Mouse (Mus musculus): ENCODE measurements around the gene Ell. TPM values are rescaled to one million over a fixed set of nuclear protein-coding genes. Genes with fewer than 3 reads are reported as not detected.

The Ell gene
- total RNA-seq, 2 experiments from 2014 or later = 15.1 to 17.7 TPM

DNA sequence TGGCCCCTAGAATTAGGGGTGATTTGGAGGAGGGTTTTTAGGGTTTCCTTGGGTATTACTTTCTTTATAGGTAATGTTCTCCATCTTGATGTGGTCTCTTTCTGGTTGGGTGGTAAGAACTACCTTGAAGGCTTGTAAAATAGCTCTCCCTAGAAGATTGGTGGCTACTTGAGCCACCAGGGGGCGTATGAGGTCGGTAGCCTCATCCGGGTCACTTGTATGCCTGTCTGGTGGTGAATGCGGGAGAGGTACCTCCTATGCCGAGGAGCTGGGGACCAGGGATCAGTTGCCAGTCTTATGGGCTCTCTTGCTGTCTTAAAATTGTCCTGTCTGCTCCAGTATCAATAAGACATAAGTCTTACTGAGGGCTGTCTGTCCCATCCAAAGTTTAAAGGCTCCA, 85.8 kb downstream of the Ell start:
- intact Hi-C loops (cut with DNase I) = no loop called here
- DNase-seq (ENCODE audit: low spot score in 2 of 2) = no peak

DNA sequence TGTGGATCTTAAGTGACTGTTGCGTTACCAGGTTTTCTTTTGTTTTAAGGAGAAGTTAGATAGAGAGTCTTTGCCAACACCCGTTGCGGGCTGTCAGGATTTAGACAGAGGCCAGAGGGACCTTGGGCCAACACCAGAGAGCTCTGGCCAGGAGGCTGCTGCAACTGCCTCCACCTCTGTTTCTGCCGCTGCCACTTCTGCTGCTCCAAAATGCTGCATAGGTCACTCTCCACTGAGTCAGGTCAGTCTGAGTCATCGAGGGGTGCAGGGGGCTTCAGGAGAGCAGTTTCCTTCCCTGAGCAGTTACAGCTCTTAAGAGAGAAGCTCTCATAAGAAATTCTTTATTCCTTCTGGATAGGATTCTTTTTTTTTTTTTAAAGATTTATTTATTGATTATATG, 87.8 kb downstream of the Ell start:
- intact Hi-C loops (cut with DNase I) = no loop called here
- DNase-seq (ENCODE audit: low spot score in 2 of 2) = no peak

DNA sequence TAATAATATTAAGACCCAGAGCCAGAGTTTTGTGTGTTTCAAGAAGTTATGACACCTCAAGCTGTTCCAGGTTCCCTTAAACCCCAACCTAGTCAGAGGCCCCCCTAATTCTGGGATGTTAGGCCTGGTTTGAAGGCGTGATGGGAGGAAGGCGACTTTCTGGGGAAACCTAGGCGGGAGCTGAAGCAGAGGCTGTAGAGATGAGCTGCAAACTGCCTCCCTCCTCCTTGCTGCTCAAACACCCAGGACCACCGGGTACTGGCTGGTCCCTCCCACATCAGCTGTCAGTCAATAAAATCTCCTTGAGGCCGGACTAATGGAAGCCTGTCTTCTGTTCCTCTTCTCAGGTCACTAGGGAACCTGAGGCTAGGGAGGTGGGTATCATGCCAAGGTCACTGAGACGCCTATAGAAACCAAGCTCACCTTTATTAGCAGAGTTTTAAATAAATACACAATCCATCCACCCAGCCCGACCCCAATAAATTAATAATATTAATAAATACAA, 89.8 kb downstream of the Ell start:
- DNase-seq (ENCODE audit: low spot score in 2 of 2) = no peak
- intact Hi-C loops (cut with DNase I) = no loop called here

DNA sequence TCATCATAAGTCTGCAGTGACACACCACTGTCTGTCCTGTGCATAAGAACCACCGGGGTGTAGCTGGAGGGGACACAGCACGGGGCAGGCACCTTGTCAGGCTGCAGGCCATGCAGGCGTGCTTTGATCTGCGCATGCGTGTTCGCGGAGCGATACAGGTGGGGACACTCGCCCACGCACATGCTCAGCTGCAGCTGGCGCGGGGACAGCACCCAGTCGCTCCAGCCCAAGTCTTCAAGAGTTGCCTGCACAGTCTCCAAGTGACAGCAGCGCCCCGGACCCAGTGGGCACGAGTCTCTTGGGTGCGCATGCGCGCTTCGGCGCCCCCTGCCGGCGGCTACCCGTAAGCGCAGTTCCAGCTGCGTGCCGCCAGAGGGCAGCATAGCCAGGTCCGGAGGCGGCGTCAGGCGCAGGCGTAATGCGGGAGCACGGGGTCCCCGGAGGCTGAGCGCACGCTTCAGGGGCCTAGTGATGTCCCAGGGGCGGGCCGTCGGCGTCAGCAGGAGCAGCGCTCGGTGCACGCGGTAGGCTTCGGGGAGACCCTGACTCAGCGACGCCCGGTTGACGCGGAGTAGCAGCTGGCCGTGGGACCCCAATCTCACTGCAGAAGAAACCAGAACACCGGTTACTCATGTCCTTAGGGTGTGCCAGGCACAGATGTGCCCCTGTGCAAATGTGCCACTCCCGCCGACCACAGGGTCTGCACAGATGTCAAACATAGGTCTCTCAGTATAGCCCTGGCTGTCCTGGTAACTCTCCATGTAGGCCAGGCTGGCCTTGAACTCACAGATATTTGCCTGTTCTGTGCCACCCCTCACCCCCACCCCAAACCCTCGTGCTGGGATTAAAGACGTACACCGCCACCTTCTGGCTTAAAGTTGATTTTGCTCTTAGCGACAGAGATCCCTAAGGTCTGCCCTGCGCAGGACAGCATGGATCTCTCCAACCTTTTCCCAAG, 90.6 kb downstream of the Ell start:
- intact Hi-C loops (cut with DNase I) = loop anchor here (5.0 kb wide), 1 partner anchor 72 kb away; the partner anchor contains the start of gene Iqcn
- peak; percentile 93 to 94 for DNase-seq (ENCODE audit: low spot score in 2 of 2)

DNA sequence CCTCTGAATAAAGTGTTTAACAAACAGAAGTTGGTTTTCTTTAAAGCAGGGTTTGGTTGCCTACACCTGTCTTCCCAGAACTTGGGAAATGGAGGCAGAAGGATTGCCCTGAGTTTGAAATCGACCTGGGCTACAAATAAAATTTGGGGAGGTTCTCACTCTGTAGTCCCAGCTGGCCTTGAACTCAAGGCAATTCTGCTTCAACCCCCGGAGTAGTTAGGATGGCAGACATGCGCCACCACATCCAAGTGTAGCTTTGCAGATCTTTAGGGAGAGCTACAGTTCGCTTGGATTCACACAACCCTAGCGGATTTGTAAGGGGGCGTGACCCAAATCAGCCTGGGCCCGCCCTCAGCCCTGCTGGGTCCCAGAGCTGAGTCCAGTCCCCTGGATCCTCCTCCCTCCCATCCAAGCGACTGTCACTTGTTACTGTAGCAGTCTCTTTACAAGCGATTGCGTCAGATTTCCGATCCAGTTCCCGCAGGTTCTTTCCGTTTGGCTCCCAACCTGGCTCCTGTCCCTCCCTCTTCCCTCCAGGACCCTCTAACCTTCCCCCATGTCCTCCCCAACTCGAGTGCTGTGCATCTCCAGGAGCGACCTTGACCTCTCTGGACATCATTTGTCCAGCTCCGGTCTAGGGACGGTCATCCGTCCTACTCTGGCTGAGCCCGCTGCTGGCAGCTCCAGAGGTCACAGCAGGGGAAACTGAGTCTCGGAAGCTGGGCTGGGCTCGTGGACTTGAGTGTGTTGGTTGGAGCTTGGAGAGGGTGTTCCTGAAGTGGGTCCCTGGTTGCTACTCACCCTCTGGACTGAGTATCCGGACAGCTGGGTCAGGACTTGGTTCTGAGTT, 91.5 kb downstream of the Ell start:
- intact Hi-C loops (cut with DNase I) = loop anchor here (5.0 kb wide), 1 partner anchor 72 kb away; the partner anchor contains the start of gene Iqcn
- DNase-seq (ENCODE audit: low spot score in 2 of 2) = no peak

DNA sequence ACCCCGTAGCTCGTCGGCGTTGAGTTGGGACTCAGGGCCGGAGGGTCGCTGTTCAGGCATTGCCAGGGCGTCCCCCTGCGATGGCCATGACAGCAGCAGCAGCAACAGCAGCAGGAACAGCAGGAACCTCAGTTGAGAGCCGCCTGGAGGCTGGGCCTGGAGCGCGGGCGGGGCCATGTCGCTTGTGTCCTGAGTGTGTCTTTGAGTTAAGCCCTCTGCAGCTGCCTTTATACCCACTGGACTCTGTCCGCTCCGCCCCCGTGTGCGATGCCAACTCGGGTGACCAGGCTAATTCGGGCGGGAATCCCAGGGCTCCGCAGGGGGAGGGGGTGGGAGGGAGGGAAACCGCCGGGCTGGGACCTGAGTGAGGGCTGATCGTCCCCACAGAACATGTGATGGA, 92.2 kb downstream of the Ell start:
- no peak for DNase-seq (ENCODE audit: low spot score in 2 of 2)
- intact Hi-C loops (cut with DNase I) = loop anchor here (5.0 kb wide), 1 partner anchor 71 kb away; the partner anchor contains the start of gene Iqcn

DNA sequence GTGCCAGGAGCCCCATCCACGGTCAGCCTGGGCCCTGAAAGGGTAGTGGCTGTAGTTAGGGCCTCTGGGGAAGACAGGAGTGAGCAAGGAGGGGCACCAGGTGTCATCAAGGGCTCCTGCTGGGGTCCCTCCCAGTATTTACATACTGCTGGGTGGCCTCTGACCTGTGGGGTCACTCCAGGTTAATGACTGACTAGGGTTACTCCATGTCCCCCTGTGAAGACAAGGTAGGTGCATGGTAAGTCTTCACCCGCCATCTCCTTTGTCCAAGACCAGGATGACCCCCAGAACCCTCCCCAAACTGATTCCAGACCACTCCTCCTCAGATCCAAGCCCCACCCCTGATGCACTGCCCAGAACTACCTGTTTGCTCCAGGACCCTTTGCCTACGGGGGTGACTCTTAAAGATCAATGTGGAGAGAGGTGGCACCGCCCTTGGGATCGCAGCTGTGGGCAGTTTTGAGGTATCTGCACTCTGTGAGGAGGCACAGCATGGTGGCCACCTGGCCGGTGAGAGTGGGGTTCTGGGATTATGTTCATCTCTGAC, 93.2 kb downstream of the Ell start, which contains the start of gene Gdf15:
Gdf15 (minus strand) TSS at position 111 of the 547 bp plus-strand sequence.
- no peak for DNase-seq (ENCODE audit: low spot score in 2 of 2)
- intact Hi-C loops (cut with DNase I) = loop anchor here (5.0 kb wide), 1 partner anchor 70 kb away; the partner anchor contains the start of gene Iqcn

DNA sequence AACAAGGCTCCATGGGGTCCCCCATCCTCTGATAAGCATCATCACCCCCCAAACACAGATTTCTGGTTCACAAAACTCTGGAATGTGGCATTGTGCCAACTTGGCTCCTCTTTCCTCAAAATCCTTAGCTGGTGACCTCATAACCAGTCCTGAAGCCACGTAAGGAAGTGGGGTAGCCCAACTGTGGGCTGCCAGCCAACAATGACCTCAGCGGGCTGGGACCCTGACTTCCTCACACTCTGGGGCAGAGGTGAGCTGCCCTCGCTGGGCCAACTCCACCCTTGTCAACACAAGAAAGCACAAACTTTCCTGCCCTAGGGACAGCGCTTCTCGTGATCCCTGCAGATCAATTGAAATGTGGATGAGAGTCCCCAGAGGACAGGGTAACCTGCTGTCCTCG, 94.8 kb downstream of the Ell start:
- no peak for DNase-seq (ENCODE audit: low spot score in 2 of 2)
- intact Hi-C loops (cut with DNase I) = loop anchor here (5.0 kb wide), 1 partner anchor 68 kb away; the partner anchor contains the start of gene Iqcn

DNA sequence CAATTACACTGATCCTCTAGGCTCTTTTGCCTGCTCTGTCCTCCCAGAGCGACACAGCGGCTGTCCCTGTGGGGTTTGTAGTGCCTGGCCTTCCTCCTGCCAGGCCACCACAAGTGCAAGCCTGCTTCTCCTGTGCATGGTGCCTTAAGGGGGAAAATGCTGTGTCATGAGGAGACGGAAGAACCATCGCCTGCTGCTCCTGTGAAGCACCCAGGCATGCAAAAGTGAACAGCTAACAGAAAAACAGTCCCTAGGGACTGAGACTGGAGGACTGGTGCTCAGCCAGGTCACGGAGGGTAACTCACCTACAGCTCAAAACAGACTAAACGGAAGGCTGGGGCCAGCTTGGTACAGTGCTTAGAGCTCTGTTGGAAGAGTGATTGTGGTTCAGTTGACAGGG, 96.3 kb downstream of the Ell start:
- intact Hi-C loops (cut with DNase I) = no loop called here
- no peak for DNase-seq (ENCODE audit: low spot score in 2 of 2)

DNA sequence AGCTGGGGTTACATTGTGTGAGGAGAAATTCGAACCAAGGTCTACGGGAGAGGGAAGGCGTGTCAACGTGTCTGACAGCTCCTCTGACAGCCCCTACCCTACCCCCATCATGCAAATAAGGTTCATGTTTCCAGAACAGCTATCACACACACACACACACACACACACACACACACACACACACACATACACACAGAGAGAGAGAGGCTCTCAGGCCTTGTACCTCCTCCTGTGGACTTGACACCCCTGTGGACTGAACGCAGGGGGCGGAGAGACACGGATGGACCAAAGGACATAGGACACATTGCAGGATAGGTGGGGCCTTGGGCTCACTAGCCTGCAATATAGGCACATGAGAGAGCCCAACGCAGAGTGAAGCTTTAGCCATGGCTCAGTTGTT, 97.6 kb downstream of the Ell start:
- DNase-seq (ENCODE audit: low spot score in 2 of 2) = no peak
- intact Hi-C loops (cut with DNase I) = no loop called here

DNA sequence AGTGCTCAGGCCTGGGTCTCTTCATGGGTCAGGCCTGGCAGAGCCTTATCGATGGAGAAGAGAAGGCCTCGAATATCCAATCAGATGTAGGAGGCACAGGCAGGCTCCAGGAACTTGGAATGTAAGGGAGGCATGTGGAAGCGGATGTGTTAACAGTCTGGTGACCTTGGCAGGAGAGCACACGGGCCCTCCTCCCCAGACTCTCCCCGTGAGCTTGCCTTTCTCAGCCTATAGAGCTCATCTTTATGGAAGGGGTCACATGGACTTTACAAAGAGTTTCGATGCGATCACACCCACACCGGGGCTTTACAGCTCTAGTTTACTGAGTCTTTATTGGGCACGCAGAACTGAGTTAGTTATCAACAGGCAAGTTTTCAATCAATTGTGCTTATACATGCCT, 99.5 kb downstream of the Ell start:
- no peak for DNase-seq (ENCODE audit: low spot score in 2 of 2)
- intact Hi-C loops (cut with DNase I) = no loop called here

Other genes with a start within 250 kb of the Ell start
- 10 to 100 TPM; 42.3 to 42.5 TPM for gene Ddx49, start 237.0 kb upstream of the Ell start, total RNA-seq (2021)
- gene Cope, start 236.9 kb upstream of the Ell start, total RNA-seq (2021) = 100 to 1,000 TPM; 123 to 125 TPM
- gene Cers1, start 223.7 kb upstream of the Ell start, total RNA-seq (2021) = 100 to 1,000 TPM; 105 to 111 TPM
- 10 to 100 TPM; 17.7 to 18.9 TPM for gene Gdf1, start 209.6 kb upstream of the Ell start, total RNA-seq (2021)
- 10 to 100 TPM; 58.2 to 61.6 TPM for gene Upf1, start 186.2 kb upstream of the Ell start, total RNA-seq (2021)
- under 1 TPM; 0.23 to 0.48 TPM for gene Comp, start 165.9 kb upstream of the Ell start, total RNA-seq (2021)
- gene Crtc1, start 99.9 kb upstream of the Ell start, total RNA-seq (2021) = 100 to 1,000 TPM; 120 to 139 TPM
- 10 to 100 TPM; 40.3 to 44.2 TPM for gene Klhl26, start 62.5 kb upstream of the Ell start, total RNA-seq (2021)
- gene Tmem59l, start 52.1 kb upstream of the Ell start, total RNA-seq (2021) = 100 to 1,000 TPM; 264 to 286 TPM
- gene Crlf1, start 46.3 kb upstream of the Ell start, total RNA-seq (2021) = 1 to 10 TPM; 2.3 to 3.5 TPM
- gene Rex1bd, start 32.7 kb upstream of the Ell start, total RNA-seq (2021) = 100 to 1,000 TPM; 104 TPM
- gene Uba52, start 28.7 kb upstream of the Ell start, total RNA-seq (2021) = 100 to 1,000 TPM; 886 to 927 TPM
- 100 to 1,000 TPM; 403 TPM for gene Fkbp8, start 11.7 kb upstream of the Ell start, total RNA-seq (2021)
- 10 to 100 TPM; 43.1 to 47.7 TPM for gene Kxd1, start 11.5 kb upstream of the Ell start, total RNA-seq (2021)
- gene Isyna1, start 54.9 kb downstream of the Ell start, total RNA-seq (2021) = 10 to 100 TPM; 51.9 to 52.1 TPM
- gene Ssbp4, start 69.4 kb downstream of the Ell start, total RNA-seq (2021) = 100 to 1,000 TPM; 242 to 257 TPM
- gene Lrrc25, start 76.7 kb downstream of the Ell start, total RNA-seq (2021) = 1 to 10 TPM in 1 of 2 experiments, under 1 TPM in 1; 0.37 to 1.2 TPM
- not detected for gene Gdf15, start 93.0 kb downstream of the Ell start, total RNA-seq (2021)
- 10 to 100 TPM; 12.7 to 18.1 TPM for gene Pgpep1, start 120.9 kb downstream of the Ell start, total RNA-seq (2021)
- 10 to 100 TPM; 62.9 to 63.5 TPM for gene Lsm4, start 133.8 kb downstream of the Ell start, total RNA-seq (2021)
- 100 to 1,000 TPM; 209 to 225 TPM for gene Jund, start 159.5 kb downstream of the Ell start, total RNA-seq (2021)
- gene Iqcn, start 164.0 kb downstream of the Ell start, total RNA-seq (2021) = under 1 TPM; 0.18 to 0.30 TPM
- not detected for gene Gm3336, start 179.1 kb downstream of the Ell start, total RNA-seq (2021)
- 1 to 10 TPM; 1.6 to 1.7 TPM for gene Pde4c, start 184.3 kb downstream of the Ell start, total RNA-seq (2021)
- gene Rab3a, start 215.2 kb downstream of the Ell start, total RNA-seq (2021) = 100 to 1,000 TPM; 830 to 904 TPM
- gene Mpv17l2, start 221.5 kb downstream of the Ell start, total RNA-seq (2021) = 10 to 100 TPM; 34.5 to 43.2 TPM
- 100 to 1,000 TPM; 150 to 152 TPM for gene Pik3r2, start 237.3 kb downstream of the Ell start, total RNA-seq (2021)